Mouse (Mus musculus) stomach, embryonic 15.5 days (tissue): Measurements from ENCODE around the gene Peli2. TPM values are rescaled to one million over a fixed set of nuclear protein-coding genes. Genes with fewer than 3 reads are reported as not detected.

Source experiments
- ATAC-seq: fragments of 200-750 bp; cut with Nextera tagmentation; 2 replicates; pipeline ENCODE4 v1.8.0; 2017; ENCODE audit warnings: low read depth, moderate number of reproducible peaks, moderate TSS enrichment; ENCODE audit not compliant: insufficient read depth, low FRiP score
- H3K27ac ChIP-seq: fragments of 300-500 bp; sonication (generic); 2 replicates; pipeline ENCODE4 v1.5.1; 2015; ENCODE audit warnings: mild to moderate bottlenecking, inconsistent platforms
- H3K27me3 ChIP-seq: fragments of 300-500 bp; sonication (generic); replicated peaks from 2 replicates; pipeline ENCODE4 v1.6.1; 2015; ENCODE audit warnings: inconsistent platforms
- H3K36me3 ChIP-seq: fragments of 300-500 bp; sonication (generic); 2 replicates; pipeline ENCODE4 v1.6.1; 2015; ENCODE audit warnings: inconsistent platforms
- H3K4me1 ChIP-seq: fragments of 300-500 bp; sonication (generic); 2 replicates; pipeline ENCODE4 v1.6.1; 2015; ENCODE audit warnings: inconsistent platforms
- H3K4me2 ChIP-seq: fragments of 300-500 bp; sonication (generic); 2 replicates; pipeline ENCODE4 v1.6.1; 2015; ENCODE audit warnings: mild to moderate bottlenecking, inconsistent platforms
- H3K4me3 ChIP-seq: fragments of 300-500 bp; sonication (generic); replicated peaks from 2 replicates; pipeline ENCODE4 v1.5.1; 2015; ENCODE audit warnings: inconsistent platforms
- H3K9ac ChIP-seq: fragments of 300-500 bp; sonication (generic); 2 replicates; pipeline ENCODE4 v1.6.1; 2015; ENCODE audit warnings: inconsistent platforms
- H3K9me3 ChIP-seq: fragments of 300-500 bp; sonication (generic); 2 replicates; pipeline ENCODE4 v1.6.1; 2016; ENCODE audit warnings: inconsistent platforms
- WGBS: fragments of 180-500 bp; shearing (Covaris S2); methylation state at CpG from one replicate; pipeline ENCODE4 v1.1.7; 2015; 5-methylcytosine and 5-hydroxymethylcytosine counted together
- polyA plus RNA-seq: library from polyadenylated mRNA; unstranded; fragments of >200 nt; fragmentation: Nextera tagmentation; extraction: Ambion mirVana; gene quantifications from 2 replicates; pipeline ENCODE4 v1.2.1, GENCODE M21; 2015

Gene Peli2
- polyA plus RNA-seq, 1 experiment from 2014 or later, result 8.1 TPM

DNA sequence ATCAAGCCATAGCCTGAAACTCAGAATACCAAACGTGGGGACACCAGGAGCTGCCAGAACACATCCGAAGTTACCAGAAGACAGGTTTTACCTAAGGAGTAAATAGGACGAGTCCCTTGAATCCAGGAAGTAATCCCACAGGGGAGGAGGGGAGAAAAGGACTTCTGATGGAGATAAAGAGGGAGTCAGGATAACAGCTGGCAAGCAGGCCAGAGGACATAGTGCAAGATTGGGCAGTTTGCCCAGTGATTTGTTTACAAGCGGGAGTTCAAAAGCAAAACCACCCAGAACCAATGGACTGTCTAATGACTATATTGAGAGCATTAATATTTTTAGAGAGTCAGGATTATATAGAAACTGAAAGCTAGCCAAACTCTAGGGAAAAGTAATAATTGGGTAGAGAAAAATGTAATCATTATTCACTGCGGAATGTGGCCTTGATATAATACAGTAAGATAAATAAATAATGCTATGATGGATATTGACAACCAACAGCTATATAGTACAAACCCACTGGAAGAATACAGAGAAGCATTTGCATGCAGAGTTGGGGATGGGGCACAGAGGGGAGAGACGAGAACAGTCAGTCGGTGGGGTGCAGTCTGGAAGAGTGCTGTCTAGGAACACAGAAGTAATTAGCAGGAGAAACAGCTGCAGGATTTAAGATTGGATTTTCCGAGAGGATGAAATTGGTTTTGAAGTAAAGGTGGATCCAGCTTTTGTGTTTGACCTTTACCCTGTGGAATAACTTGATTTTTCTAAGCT is 77.7 kb downstream of the Peli2 start:
- no peak overlapping the region for H3K27ac ChIP-seq
- 43% methylated on average over 8 of the region's 8 CpGs for WGBS
- H3K36me3 ChIP-seq, result no peaks in the 10 kb centered on the region
- no peak for ATAC-seq
- no peak overlapping the region for H3K9ac ChIP-seq
- no peak overlapping the region for H3K4me3 ChIP-seq
- peaks cover 31% of the 10 kb centered on the region for H3K4me1 ChIP-seq
- no peaks in the 10 kb centered on the region for H3K9me3 ChIP-seq
- no peak overlapping the region for H3K4me2 ChIP-seq
- no peaks in the 10 kb centered on the region for H3K27me3 ChIP-seq

DNA sequence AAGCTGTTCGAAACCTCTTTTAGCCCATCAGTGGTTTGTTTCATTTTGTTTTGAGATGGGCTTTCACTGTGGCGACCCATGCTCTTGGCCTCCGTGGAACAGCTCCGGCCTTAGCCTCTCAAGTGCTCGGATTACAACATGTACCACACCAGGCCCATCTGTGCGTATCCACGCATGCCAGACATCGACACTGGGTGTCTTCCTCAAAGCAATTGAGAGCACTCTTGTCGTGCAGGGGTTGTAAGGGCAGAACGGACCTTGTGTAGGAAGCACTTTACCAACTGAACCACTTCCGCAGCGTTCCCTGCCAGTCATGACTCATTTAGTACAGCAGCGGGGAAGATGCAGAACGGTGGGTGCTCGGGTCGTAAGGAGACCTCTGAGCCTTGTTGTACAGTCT is 78.3 kb downstream of the Peli2 start:
- WGBS, result 52% methylated on average over 16 of the region's 16 CpGs
- no peak for ATAC-seq

DNA sequence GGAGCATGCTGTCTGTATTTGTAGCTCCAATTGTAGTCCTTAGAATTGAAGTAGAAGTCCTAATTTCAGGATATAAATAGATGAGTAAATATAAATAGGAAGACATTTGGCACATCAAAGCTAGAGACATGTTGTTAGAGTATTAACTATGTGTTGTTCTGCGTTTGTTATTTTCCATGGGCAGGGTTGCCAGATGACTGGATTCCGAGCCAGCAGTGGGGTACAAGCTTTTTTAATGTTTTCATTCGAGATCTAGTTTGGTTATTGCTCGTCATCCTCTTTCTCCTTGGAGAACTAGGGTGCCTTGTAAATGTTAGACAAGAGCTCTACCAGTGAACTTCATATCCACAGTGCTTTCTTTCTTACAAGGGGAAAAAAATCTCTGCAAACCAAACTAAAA is 78.9 kb downstream of the Peli2 start:
- 77% methylated on average over 4 of the region's 4 CpGs for WGBS
- no peak for ATAC-seq
- H3K27me3 ChIP-seq, result no peaks in the 10 kb centered on the region
- H3K9me3 ChIP-seq, result no peaks in the 10 kb centered on the region
- H3K4me3 ChIP-seq, result no peak overlapping the region
- H3K27ac ChIP-seq, result no peak overlapping the region
- no peaks in the 10 kb centered on the region for H3K36me3 ChIP-seq
- no peak overlapping the region for H3K9ac ChIP-seq
- peaks cover 31% of the 10 kb centered on the region for H3K4me1 ChIP-seq
- H3K4me2 ChIP-seq, result no peak overlapping the region

More for the DNA sequence above, 78.3 kb downstream of the Peli2 start:
- H3K27me3 ChIP-seq, result no peaks in the 10 kb centered on the region
- no peak overlapping the region for H3K4me2 ChIP-seq
- no peak overlapping the region for H3K4me3 ChIP-seq
- peaks cover 31% of the 10 kb centered on the region for H3K4me1 ChIP-seq
- no peak overlapping the region for H3K27ac ChIP-seq
- no peaks in the 10 kb centered on the region for H3K36me3 ChIP-seq
- no peak overlapping the region for H3K9ac ChIP-seq
- H3K9me3 ChIP-seq, result no peaks in the 10 kb centered on the region

DNA sequence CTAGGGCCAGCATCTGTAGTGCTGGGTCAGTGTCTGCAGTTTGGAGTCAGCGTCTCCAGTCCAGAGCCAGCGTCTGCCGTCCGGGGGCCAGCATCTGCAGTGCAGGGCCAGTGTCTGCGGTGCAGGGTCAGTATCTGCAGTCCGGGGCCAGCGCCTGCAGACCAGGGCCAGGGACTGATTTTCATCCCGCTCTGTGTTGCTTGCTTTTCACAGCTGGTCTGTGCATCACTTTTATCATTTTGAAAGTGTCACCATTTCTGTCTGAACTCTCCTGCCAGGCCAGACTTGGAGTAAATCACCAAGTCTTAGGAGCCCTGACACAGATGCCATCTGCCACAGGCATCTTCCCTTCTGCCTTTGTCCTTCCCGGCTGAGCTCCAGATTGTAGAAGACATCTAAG is 79.7 kb downstream of the Peli2 start:
- no peak overlapping the region for H3K27ac ChIP-seq
- H3K9me3 ChIP-seq, result no peaks in the 10 kb centered on the region
- WGBS, result 84% methylated on average over 9 of the region's 9 CpGs
- no peak overlapping the region for H3K4me3 ChIP-seq
- H3K4me2 ChIP-seq, result no peak overlapping the region
- H3K9ac ChIP-seq, result no peak overlapping the region
- no peaks in the 10 kb centered on the region for H3K36me3 ChIP-seq
- H3K4me1 ChIP-seq, result peaks cover 36% of the 10 kb centered on the region
- H3K27me3 ChIP-seq, result no peaks in the 10 kb centered on the region
- no peak for ATAC-seq

DNA sequence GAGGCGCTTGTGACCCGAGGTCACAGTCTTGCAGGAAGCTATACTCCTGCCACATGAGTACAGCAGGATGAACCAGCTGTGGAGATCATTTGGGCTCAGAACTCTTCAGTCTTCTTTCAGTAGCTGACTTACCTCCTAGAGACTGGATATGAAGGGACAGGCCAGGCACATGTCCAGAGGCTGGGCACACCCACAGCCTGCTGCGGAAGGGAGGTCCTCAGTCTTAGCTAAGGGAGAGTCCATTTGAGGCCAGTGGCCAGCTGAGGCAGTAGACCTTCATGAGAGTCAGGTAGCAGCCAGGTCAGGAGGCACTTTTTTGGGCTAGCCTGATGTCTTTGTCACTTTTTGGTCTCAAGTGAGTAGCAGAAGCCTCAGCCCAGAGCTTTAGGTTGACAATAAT is 80.2 kb downstream of the Peli2 start:
- H3K27me3 ChIP-seq, result no peaks in the 10 kb centered on the region
- no peak for ATAC-seq
- H3K9me3 ChIP-seq, result no peaks in the 10 kb centered on the region
- H3K4me3 ChIP-seq, result no peak overlapping the region
- WGBS, result 74% methylated on average over 3 of the region's 3 CpGs
- H3K9ac ChIP-seq, result no peak overlapping the region
- peaks cover 36% of the 10 kb centered on the region for H3K4me1 ChIP-seq
- H3K4me2 ChIP-seq, result no peak overlapping the region
- H3K27ac ChIP-seq, result no peak overlapping the region
- H3K36me3 ChIP-seq, result no peaks in the 10 kb centered on the region

DNA sequence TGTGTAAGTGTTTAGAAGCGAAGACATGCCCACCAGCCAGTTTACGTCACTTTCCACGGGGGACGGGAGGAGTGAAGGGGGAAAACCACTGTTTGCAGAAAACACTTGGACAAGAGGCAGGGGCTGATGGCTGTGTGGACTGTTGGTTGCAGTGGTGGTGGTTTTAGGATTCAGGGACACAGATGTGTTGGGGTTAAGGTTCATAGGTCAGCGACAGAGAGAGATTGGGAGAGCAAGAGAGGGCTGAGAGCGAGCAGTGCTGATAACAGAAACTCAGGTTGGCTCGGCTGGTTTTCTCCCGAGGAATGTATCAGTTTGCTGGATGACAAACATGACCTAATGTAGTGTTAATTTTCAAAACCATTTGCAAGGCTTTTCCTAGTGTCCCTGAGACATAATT is 80.8 kb downstream of the Peli2 start:
- Histone ChIP-seq H3K4me1 (peaks cover 36% of the 10 kb centered on the region), H3K27me3 (no peaks in the 10 kb centered on the region), H3K9me3 (no peaks in the 10 kb centered on the region), H3K9ac (no peak overlapping the region), H3K4me2 (no peak overlapping the region), H3K27ac (no peak overlapping the region), H3K36me3 (no peaks in the 10 kb centered on the region), H3K4me3 (no peak overlapping the region)
- no peak for ATAC-seq
- 57% methylated on average over 8 of the region's 8 CpGs for WGBS

DNA sequence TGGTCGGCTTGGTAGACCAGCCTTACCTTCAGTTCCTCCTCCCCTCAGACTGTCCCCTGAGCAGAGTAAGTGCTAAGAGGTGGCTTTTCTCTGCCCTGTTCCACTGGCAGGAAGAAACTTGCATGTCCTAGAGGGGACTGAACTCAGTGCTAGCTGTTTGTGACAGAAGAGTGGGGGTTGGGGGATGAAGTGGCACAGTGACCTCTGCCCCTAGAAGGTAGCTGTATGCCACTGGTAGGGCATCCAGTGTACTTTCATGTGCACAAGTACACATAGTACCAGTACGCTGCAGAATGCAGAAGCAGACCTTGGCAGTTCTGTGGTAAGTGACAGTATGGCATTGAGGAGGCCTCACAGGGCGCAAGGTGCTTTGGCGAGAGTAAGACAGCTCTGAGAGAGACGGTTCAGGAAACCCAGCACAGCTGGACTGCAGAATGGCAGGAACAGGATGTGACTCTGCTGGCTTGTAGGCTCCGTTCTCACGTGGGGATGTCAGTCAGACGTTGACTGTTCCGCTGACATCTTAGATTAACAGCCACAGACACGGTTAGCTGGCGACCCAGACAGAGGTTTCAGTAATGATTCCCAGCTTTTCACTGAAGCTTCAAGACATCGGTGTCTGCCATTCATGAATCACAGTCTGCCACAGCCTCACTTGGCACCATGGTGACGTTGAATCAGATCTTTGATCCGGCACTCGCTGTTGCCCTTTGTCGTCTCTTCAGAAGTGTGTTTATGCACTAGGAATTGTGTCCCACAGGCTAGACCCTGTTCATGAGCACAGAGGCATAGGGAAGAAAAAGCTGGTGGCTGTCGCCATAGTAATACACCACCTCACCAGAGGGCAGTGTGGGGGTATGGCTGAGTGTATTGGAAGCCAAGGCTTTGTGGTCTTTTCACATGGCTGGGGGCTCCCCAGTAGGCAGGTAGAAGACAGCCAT is 81.7 kb downstream of the Peli2 start:
- no peak overlapping the region for H3K4me2 ChIP-seq
- no peaks in the 10 kb centered on the region for H3K36me3 ChIP-seq
- H3K4me1 ChIP-seq, result peaks cover 37% of the 10 kb centered on the region
- H3K9me3 ChIP-seq, result no peaks in the 10 kb centered on the region
- no peak overlapping the region for H3K27ac ChIP-seq
- 70% methylated on average over 17 of the region's 17 CpGs for WGBS
- no peak overlapping the region for H3K9ac ChIP-seq
- H3K4me3 ChIP-seq, result no peak overlapping the region
- H3K27me3 ChIP-seq, result no peaks in the 10 kb centered on the region
- ATAC-seq, result no peak

DNA sequence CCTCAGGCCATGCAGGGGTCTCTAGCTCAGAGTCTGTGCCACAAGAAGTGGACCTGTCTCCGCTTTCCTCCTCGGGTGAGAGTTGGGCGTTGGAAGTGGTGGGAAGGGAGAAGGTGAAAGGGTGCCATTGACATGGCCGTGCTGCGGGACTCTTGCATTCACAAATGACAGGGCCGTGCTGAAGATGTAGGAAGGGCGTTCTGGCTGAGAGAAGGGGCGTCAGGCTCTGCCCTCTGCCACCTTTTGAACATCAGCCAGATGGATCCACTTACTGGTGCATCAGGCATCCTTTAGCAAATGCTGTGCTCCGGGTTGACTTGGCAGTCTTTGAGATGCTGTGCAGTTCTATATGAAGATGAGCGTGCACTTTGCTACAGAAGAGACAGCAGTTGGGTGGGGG is 84.4 kb downstream of the Peli2 start:
- no peaks in the 10 kb centered on the region for H3K9me3 ChIP-seq
- no peak overlapping the region for H3K4me3 ChIP-seq
- no peak overlapping the region for H3K27ac ChIP-seq
- WGBS, result 74% methylated on average over 10 of the region's 10 CpGs
- ATAC-seq, result no peak
- H3K4me2 ChIP-seq, result no peak overlapping the region
- H3K4me1 ChIP-seq, result peaks cover 28% of the 10 kb centered on the region
- no peaks in the 10 kb centered on the region for H3K27me3 ChIP-seq
- H3K36me3 ChIP-seq, result no peaks in the 10 kb centered on the region
- no peak overlapping the region for H3K9ac ChIP-seq

DNA sequence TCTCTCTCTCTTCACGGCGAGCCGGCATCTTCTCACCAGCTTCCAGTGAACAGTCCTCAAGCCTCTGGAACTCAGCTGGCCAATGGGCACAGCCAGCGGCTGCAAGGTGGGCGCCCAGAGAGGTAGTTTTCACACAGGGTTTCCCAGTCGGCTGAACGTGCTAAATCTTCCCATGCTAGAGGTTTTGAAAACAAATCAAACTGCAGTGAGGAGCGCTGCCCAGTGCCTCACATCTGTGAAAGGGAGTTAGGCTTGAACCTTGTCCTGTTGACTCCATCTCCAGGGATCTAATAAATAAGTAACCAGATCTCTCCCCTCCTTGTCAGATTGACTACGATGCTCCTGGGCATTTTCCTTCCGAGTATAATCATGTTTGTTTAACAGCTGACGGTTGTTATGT is 85.0 kb downstream of the Peli2 start:
- Histone ChIP-seq H3K9me3 (no peaks in the 10 kb centered on the region), H3K9ac (no peak overlapping the region), H3K4me1 (peaks cover 22% of the 10 kb centered on the region), H3K27ac (no peak overlapping the region), H3K4me3 (no peak overlapping the region), H3K4me2 (no peak overlapping the region), H3K27me3 (no peaks in the 10 kb centered on the region), H3K36me3 (no peaks in the 10 kb centered on the region)
- no peak for ATAC-seq
- WGBS, result 41% methylated on average over 11 of the region's 11 CpGs

DNA sequence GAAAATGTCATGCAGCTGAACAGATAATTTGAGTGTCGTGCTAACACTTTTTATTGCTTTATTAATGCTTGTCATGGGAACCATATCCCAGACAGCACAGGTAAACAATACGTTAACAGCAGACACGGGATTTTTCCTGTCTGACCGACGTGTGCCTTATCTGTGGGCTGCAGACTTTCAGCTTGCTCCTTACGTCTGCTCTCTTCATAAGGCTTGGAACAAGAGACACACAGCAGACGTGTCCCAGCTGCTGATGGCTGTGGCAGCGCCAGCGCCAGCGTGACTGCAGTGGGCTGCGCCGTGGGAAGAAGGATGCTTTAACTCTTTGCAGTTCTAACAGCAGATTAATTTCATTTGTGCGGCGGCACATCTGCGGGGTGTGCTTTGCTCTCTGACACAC is 86.5 kb downstream of the Peli2 start:
- peak; percentile 44; the same call in 1 of the 2 replicates for ATAC-seq
- Histone ChIP-seq H3K9me3 (no peaks in the 10 kb centered on the region), H3K27me3 (no peaks in the 10 kb centered on the region), H3K27ac (peak overlapping the region; percentile 64), H3K4me3 (0 out of 2 replicates have a peak overlapping the region, but pooled peaks have one; percentile 6), H3K4me2 (peak overlapping the region; percentile 34), H3K36me3 (no peaks in the 10 kb centered on the region), H3K9ac (no peak overlapping the region), H3K4me1 (peaks cover 19% of the 10 kb centered on the region)
- 20% methylated on average over 15 of the region's 15 CpGs for WGBS

DNA sequence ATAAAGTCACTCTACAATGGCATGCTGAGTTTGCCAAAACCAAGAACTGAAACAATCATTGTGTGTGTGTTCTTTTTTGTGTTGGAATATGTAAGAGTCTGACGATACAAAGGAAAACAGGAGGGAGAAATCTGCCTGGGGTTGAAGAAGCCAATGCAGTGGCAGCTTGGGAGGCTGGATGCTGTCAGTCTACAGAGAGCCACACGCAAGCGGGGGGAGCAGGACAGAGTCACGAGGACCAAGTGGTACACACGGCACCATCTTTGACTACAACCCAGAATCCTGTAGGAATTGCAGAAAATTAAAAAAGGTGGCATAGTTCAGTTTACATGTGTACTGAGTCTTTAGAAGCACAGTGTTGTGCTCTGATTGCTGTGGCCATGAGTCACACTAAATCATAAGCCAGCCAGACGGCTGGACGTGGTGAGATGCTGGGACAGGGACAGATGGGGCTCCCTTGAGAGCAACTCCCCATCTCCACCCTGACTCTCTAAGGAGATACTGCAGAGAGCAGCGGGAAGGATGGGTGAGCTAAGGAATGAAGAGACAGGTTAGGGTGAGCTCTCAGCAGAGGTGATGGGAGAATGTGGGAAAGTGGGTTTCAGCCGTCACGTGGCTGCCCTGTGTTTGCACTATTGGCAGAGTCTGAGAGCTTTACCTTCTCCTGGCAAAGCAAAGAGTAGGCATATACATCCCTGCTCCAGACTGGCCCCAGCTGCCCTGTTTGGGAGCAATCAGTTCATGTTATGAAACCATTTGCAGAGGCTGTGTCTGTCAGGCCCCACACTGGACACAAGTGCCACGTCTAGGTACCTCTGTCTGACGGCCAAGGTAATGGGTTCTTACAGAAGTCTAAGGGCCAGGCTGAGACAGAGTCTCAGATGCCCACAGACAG is 87.4 kb downstream of the Peli2 start:
- ATAC-seq, result no peak
- Histone ChIP-seq H3K27ac (peak overlapping the region; percentile 64; the same call in 1 of the 2 replicates), H3K36me3 (no peaks in the 10 kb centered on the region), H3K9ac (no peak overlapping the region), H3K4me1 (peaks cover 19% of the 10 kb centered on the region), H3K4me2 (peak overlapping the region; percentile 34; the same call in 1 of the 2 replicates), H3K27me3 (no peaks in the 10 kb centered on the region), H3K4me3 (no peak overlapping the region), H3K9me3 (no peaks in the 10 kb centered on the region)
- 62% methylated on average over 12 of the region's 12 CpGs for WGBS
